Mouse (Mus musculus) midbrain, postnatal 0 days (tissue): ENCODE measurements around the gene Klf1. TPM values are rescaled to one million over a fixed set of nuclear protein-coding genes. Genes with fewer than 3 reads are reported as not detected.

Source experiments
- ATAC-seq: fragments of 200-750 bp; cut with Nextera tagmentation; 2 replicates; pipeline ENCODE4 v1.8.0; 2017; ENCODE audit warnings: moderate number of reproducible peaks, mild to moderate bottlenecking, moderate TSS enrichment, moderate library complexity; ENCODE audit not compliant: low FRiP score
- DNase-seq: peaks from one replicate; pipeline ENCODE4 v3.0.0-alpha.2; 2015; ENCODE audit warnings: low spot score
- H3K27ac ChIP-seq: fragments of 300-500 bp; sonication (generic); 2 replicates; pipeline ENCODE4 v1.5.1; 2014; ENCODE audit warnings: low read depth, mild to moderate bottlenecking, low read length, mixed read lengths
- H3K27me3 ChIP-seq: fragments of 300-500 bp; sonication (generic); 2 replicates; pipeline ENCODE4 v1.6.1; 2014; ENCODE audit warnings: low read length, control low read depth, mixed read lengths; ENCODE audit not compliant: insufficient read depth
- H3K36me3 ChIP-seq: fragments of 300-500 bp; sonication (generic); 2 replicates; pipeline ENCODE4 v1.6.1; 2014; ENCODE audit warnings: low read length, control low read depth, mixed read lengths; ENCODE audit not compliant: insufficient read depth
- H3K4me1 ChIP-seq: fragments of 300-500 bp; sonication (generic); 2 replicates; pipeline ENCODE4 v1.6.1; 2014; ENCODE audit warnings: mild to moderate bottlenecking, control low read depth, antibody characterized with exemption, low read length, mixed read lengths; ENCODE audit not compliant: insufficient read depth
- H3K4me2 ChIP-seq: fragments of 300-500 bp; sonication (generic); 2 replicates; pipeline ENCODE4 v1.6.1; 2014; ENCODE audit warnings: low read depth, mild to moderate bottlenecking, low read length, mixed read lengths; ENCODE audit not compliant: poor library complexity, severe bottlenecking
- H3K4me3 ChIP-seq: fragments of 300-500 bp; sonication (generic); 2 replicates; pipeline ENCODE4 v1.5.1; 2014; ENCODE audit warnings: low read depth, mild to moderate bottlenecking, low read length, moderate library complexity
- H3K9ac ChIP-seq: fragments of 300-500 bp; sonication (generic); replicated peaks from 2 replicates; pipeline ENCODE4 v1.6.1; 2014; ENCODE audit warnings: mild to moderate bottlenecking, low read length, moderate library complexity, mixed read lengths; ENCODE audit not compliant: poor library complexity, severe bottlenecking
- H3K9me3 ChIP-seq: fragments of 300-500 bp; sonication (generic); 2 replicates; pipeline ENCODE4 v1.6.1; 2016; ENCODE audit warnings: low read length, control low read depth
- CTCF ChIP-seq: IDR thresholded peaks from 2 replicates; pipeline ENCODE4 v1.5.1; 2016; ENCODE audit warnings: antibody characterized with exemption, mild to moderate bottlenecking
- WGBS: fragments of 180-500 bp; shearing (Covaris S2); extraction: QIAGEN DNeasy Blood & Tissue Kit; methylation state at CpG from one replicate; pipeline ENCODE4 v1.1.7; 2014; 5-methylcytosine and 5-hydroxymethylcytosine counted together
- microRNA-seq: library from miRNA; unstranded; fragments of <30 nt; microRNA quantifications from one replicate; pipeline ENCODE4, GENCODE M21; 2016; ENCODE audit warnings: borderline number of aligned reads
- polyA plus RNA-seq: library from polyadenylated mRNA; unstranded; fragments of >200 nt; fragmentation: Nextera tagmentation; extraction: Ambion mirVana; gene quantifications from 2 replicates; pipeline ENCODE4 v1.2.1, GENCODE M21; 2015
- total RNA-seq: library from RNA; depleted of rRNA; stranded (reverse); fragments of >200 nt; gene quantifications from 2 replicates; pipeline ENCODE4 v1.2.3, GENCODE M21; 2014; rRNA removed

Klf1 gene
- total and polyA plus RNA-seq, 2 experiments from 2014 or later: 0.52 TPM; not detected in 1

- Histone ChIP-seq H3K27ac (no peak overlapping the region), H3K9me3 (no peaks in the 10 kb centered on the region), H3K4me2 (no peak overlapping the region), H3K9ac (no peak overlapping the region), H3K27me3 (peaks cover 11% of the 10 kb centered on the region), H3K4me3 (no peak overlapping the region), H3K4me1 (no peaks in the 10 kb centered on the region; the same call in 1 of the 2 replicates), H3K36me3 (no peaks in the 10 kb centered on the region)
- 17% methylated on average over 12 of the region's 12 CpGs for WGBS
- DNase-seq (no peak), ATAC-seq (no peak)
- TF ChIP-seq CTCF: no peak
Observed at GRCm38 (mm10) chr8:84949753-84950152, 48.0 kb downstream of the Klf1 start.

- H3K27ac ChIP-seq: no peak overlapping the region
- no peaks in the 10 kb centered on the region for H3K9me3 ChIP-seq
- H3K4me1 ChIP-seq: no peaks in the 10 kb centered on the region
- no peak for ATAC-seq
- H3K9ac ChIP-seq: no peak overlapping the region
- no peak for DNase-seq
- 0 out of 2 replicates have a peak, but pooled peaks cover 2% of the 10 kb centered on the region for H3K36me3 ChIP-seq
- H3K27me3 ChIP-seq: peaks cover 11% of the 10 kb centered on the region
- H3K4me2 ChIP-seq: no peak overlapping the region
- no peak overlapping the region for H3K4me3 ChIP-seq
- no peak for TF ChIP-seq CTCF
- WGBS: 12% methylated on average over 18 of the region's 18 CpGs
Observed at GRCm38 (mm10) chr8:84952612-84953255, 51.0 kb downstream of the Klf1 start.

Small RNA genes lying within 50 kb of the gene (microRNA-seq; reads per million reads assigned to microRNA genes)
- gene Gm24197: not detected
- 2.7 reads per million for gene Mir7069

Other genes with a start within 250 kb of the Klf1 start
Only the 30 nearest of the 33 such genes appear.
- gene Trmt1, start 215.6 kb upstream of the Klf1 start, total RNA-seq: 88.5 and 99.5 TPM in 2 replicates
- 74.2 and 75.0 TPM in 2 replicates for gene Trmt1, start 215.6 kb upstream of the Klf1 start, polyA plus RNA-seq
- gene Nacc1, start 214.1 kb upstream of the Klf1 start, total RNA-seq: 87.2 and 102 TPM in 2 replicates
- gene Nacc1, start 214.1 kb upstream of the Klf1 start, polyA plus RNA-seq: 13.7 and 13.8 TPM in 2 replicates
- gene Lyl1, start 200.5 kb upstream of the Klf1 start, total RNA-seq: 4.6 and 4.8 TPM in 2 replicates
- gene Lyl1, start 200.5 kb upstream of the Klf1 start, polyA plus RNA-seq: 2.0 and 2.8 TPM in 2 replicates
- gene G430095P16Rik, start 178.9 kb upstream of the Klf1 start, total RNA-seq: not detected in 2 replicates
- 0.39 and 0.71 TPM in 2 replicates for gene G430095P16Rik, start 178.9 kb upstream of the Klf1 start, polyA plus RNA-seq
- 40.1 and 62.5 TPM in 2 replicates for gene Nfix, start 101.6 kb upstream of the Klf1 start, total RNA-seq
- gene Nfix, start 101.6 kb upstream of the Klf1 start, polyA plus RNA-seq: 41.7 and 53.7 TPM in 2 replicates
- 7.6 and 7.7 TPM in 2 replicates for gene Dand5, start 79.1 kb upstream of the Klf1 start, total RNA-seq
- 12.6 and 14.5 TPM in 2 replicates for gene Dand5, start 79.1 kb upstream of the Klf1 start, polyA plus RNA-seq
- 27.5 and 28.2 TPM in 2 replicates for gene Gadd45gip1, start 70.4 kb upstream of the Klf1 start, total RNA-seq
- 42.9 and 45.1 TPM in 2 replicates for gene Gadd45gip1, start 70.4 kb upstream of the Klf1 start, polyA plus RNA-seq
- gene Rad23a, start 61.3 kb upstream of the Klf1 start, total RNA-seq: 43.8 and 57.5 TPM in 2 replicates
- 83.5 and 88.3 TPM in 2 replicates for gene Rad23a, start 61.3 kb upstream of the Klf1 start, polyA plus RNA-seq
- 369 and 436 TPM in 2 replicates for gene Calr, start 55.0 kb upstream of the Klf1 start, total RNA-seq
- 444 and 445 TPM in 2 replicates for gene Calr, start 55.0 kb upstream of the Klf1 start, polyA plus RNA-seq
- gene Farsa, start 44.9 kb upstream of the Klf1 start, total RNA-seq: 74.8 and 84.6 TPM in 2 replicates
- gene Farsa, start 44.9 kb upstream of the Klf1 start, polyA plus RNA-seq: 92.7 and 103 TPM in 2 replicates
- 29.5 and 31.7 TPM in 2 replicates for gene Syce2, start 29.8 kb upstream of the Klf1 start, total RNA-seq
- 56.2 and 61.4 TPM in 2 replicates for gene Syce2, start 29.8 kb upstream of the Klf1 start, polyA plus RNA-seq
- 22.1 and 30.5 TPM in 2 replicates for gene Gcdh, start 8.0 kb upstream of the Klf1 start, total RNA-seq
- 33.2 and 35.3 TPM in 2 replicates for gene Gcdh, start 8.0 kb upstream of the Klf1 start, polyA plus RNA-seq
- gene Dnase2a, start 6.6 kb downstream of the Klf1 start, total RNA-seq: 4.3 and 5.7 TPM in 2 replicates
- gene Dnase2a, start 6.6 kb downstream of the Klf1 start, polyA plus RNA-seq: 6.7 and 8.2 TPM in 2 replicates
- 85.9 and 92.0 TPM in 2 replicates for gene Mast1, start 35.4 kb downstream of the Klf1 start, total RNA-seq
- 79.8 and 89.0 TPM in 2 replicates for gene Mast1, start 35.4 kb downstream of the Klf1 start, polyA plus RNA-seq
- gene Rtbdn, start 45.1 kb downstream of the Klf1 start, total RNA-seq: 4.5 and 6.2 TPM in 2 replicates
- gene Rtbdn, start 45.1 kb downstream of the Klf1 start, polyA plus RNA-seq: 4.8 and 5.3 TPM in 2 replicates
- not detected in 2 replicates for gene Gm49661, start 67.5 kb downstream of the Klf1 start, total RNA-seq
- gene Gm49661, start 67.5 kb downstream of the Klf1 start, polyA plus RNA-seq: not detected in 2 replicates
- gene Prdx2, start 67.7 kb downstream of the Klf1 start, total RNA-seq: 720 and 802 TPM in 2 replicates
- gene Prdx2, start 67.7 kb downstream of the Klf1 start, polyA plus RNA-seq: 904 and 934 TPM in 2 replicates
- 40.5 and 48.9 TPM in 2 replicates for gene Rnaseh2a, start 67.8 kb downstream of the Klf1 start, total RNA-seq
- 36.5 and 39.7 TPM in 2 replicates for gene Rnaseh2a, start 67.8 kb downstream of the Klf1 start, polyA plus RNA-seq
- 11.3 and 15.9 TPM in 2 replicates for gene Junb, start 76.8 kb downstream of the Klf1 start, total RNA-seq
- 5.3 and 6.1 TPM in 2 replicates for gene Junb, start 76.8 kb downstream of the Klf1 start, polyA plus RNA-seq
- 21.4 and 32.5 TPM in 2 replicates for gene Hook2, start 88.7 kb downstream of the Klf1 start, total RNA-seq
- gene Hook2, start 88.7 kb downstream of the Klf1 start, polyA plus RNA-seq: 40.1 and 41.3 TPM in 2 replicates
- gene Best2, start 112.6 kb downstream of the Klf1 start, total RNA-seq: 0.47 TPM in 1 of 2 replicates, not detected in the other
- 0.15 and 0.27 TPM in 2 replicates for gene Best2, start 112.6 kb downstream of the Klf1 start, polyA plus RNA-seq
- 123 and 172 TPM in 2 replicates for gene Asna1, start 123.4 kb downstream of the Klf1 start, total RNA-seq
- 137 and 151 TPM in 2 replicates for gene Asna1, start 123.4 kb downstream of the Klf1 start, polyA plus RNA-seq
- gene Trir, start 124.9 kb downstream of the Klf1 start, total RNA-seq: 266 and 292 TPM in 2 replicates
- 144 and 145 TPM in 2 replicates for gene Trir, start 124.9 kb downstream of the Klf1 start, polyA plus RNA-seq
- 173 and 174 TPM in 2 replicates for gene Tnpo2, start 135.0 kb downstream of the Klf1 start, total RNA-seq
- gene Tnpo2, start 135.0 kb downstream of the Klf1 start, polyA plus RNA-seq: 53.5 and 53.7 TPM in 2 replicates
- 113 and 120 TPM in 2 replicates for gene Fbxw9, start 158.1 kb downstream of the Klf1 start, total RNA-seq
- gene Fbxw9, start 158.1 kb downstream of the Klf1 start, polyA plus RNA-seq: 92.1 and 97.1 TPM in 2 replicates
- not detected in 2 replicates for gene Gm5741, start 166.1 kb downstream of the Klf1 start, total RNA-seq
- 2.2 TPM in 1 of 2 replicates, not detected in the other for gene Gm5741, start 166.1 kb downstream of the Klf1 start, polyA plus RNA-seq
- 66.3 and 77.1 TPM in 2 replicates for gene Dhps, start 169.8 kb downstream of the Klf1 start, total RNA-seq
- 128 and 129 TPM in 2 replicates for gene Dhps, start 169.8 kb downstream of the Klf1 start, polyA plus RNA-seq
- 92.6 and 105 TPM in 2 replicates for gene Wdr83os, start 178.8 kb downstream of the Klf1 start, total RNA-seq
- gene Wdr83os, start 178.8 kb downstream of the Klf1 start, polyA plus RNA-seq: 129 and 137 TPM in 2 replicates
- 27.4 and 34.1 TPM in 2 replicates for gene Wdr83, start 179.4 kb downstream of the Klf1 start, total RNA-seq
- gene Wdr83, start 179.4 kb downstream of the Klf1 start, polyA plus RNA-seq: 37.0 and 39.9 TPM in 2 replicates
- gene Man2b1, start 181.3 kb downstream of the Klf1 start, total RNA-seq: 29.7 and 33.7 TPM in 2 replicates
- 18.7 and 19.7 TPM in 2 replicates for gene Man2b1, start 181.3 kb downstream of the Klf1 start, polyA plus RNA-seq